Mouse (Mus musculus) heart, postnatal 14 days (tissue): ENCODE results near the gene Slc25a31. TPM values are rescaled to one million over a fixed set of nuclear protein-coding genes. Genes with fewer than 3 reads are reported as not detected.

ENCODE experiments used
- DNase-seq, 2 experiments: peaks; one replicate each; pipeline ENCODE4 v3.0.0; 2021 to 2022
- intact Hi-C: fragments of 180-260 bp; cut with DNase I; formaldehyde crosslinking; loops from one replicate; pipeline ENCODE4 v1.15.1; 2025
- long read RNA-seq, 2 experiments: library from polyadenylated mRNA; stranded (forward); transcript quantifications; one replicate each; pipeline ENCODE4 v2.0.0; 2021
- total RNA-seq, 2 experiments: library from RNA; stranded (reverse); gene quantifications; 2 replicates each; pipeline ENCODE4 v1.2.3; 2021

The Slc25a31 gene
- total RNA-seq: under 1 TPM in 1 of 2 experiments, not detected in 1; 0.39 TPM
- long read RNA-seq, experiment 1, partial matches to known transcripts: 0 of 1 reads
- long read RNA-seq, experiment 1, other reads (novel, unspliced or antisense): 0 of 1 reads
- long read RNA-seq, experiment 2: 0 reads

DNA sequence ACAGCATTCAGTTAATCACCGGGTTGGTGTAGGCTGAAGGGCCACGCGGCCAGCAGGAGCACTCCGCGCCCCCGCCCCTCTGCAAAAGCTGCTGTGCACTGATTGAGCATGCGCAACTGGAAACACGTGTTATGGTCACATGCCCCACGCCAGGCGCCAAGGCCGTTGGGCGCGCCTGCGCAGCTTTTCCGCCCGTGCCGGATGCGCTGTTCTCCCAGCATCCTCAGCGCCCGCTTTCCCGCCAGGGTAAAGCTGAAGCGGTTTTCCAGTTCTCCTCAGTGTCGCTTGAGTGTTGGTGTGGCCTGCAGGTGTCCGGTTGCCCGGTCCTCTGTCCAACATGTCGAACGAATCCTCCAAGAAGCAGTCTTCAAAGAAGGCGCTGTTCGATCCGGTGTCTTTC is at the start of gene Slc25a31:
TSS of gene Slc25a31 (plus strand) at position 201 of the 400 bp plus-strand sequence.
- intact Hi-C loops: no loop called here
- no peak for DNase-seq

GRCm38 (mm10) chr3:40660231-40660630 is 48.4 kb upstream of the Slc25a31 start:
- intact Hi-C loops: no loop called here

DNA sequence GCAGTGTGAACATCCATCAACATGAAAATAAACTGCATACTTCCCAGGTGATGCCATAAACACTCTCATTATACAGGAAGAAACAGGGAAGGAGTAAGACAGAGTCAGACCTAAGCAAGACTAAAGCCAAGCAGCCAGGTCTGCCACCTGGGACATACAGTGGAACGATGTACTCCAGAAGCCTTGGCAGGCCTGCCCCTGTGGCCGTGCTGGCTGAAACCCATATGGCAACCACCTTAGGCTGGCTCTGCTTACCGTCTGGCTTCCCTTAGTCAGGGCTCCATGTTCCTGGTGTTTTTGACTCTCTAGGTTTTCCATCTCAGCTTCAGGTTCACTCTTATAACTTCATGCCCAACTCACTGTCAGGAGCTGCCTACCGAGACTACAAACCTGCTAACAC is 42.5 kb upstream of the Slc25a31 start:
- DNase-seq: peak; percentile 29 to 56
- intact Hi-C loops: no loop called here

More at GRCm38 (mm10) chr3:40660231-40660630, 48.4 kb upstream of the Slc25a31 start:
- no peak for DNase-seq

GRCm38 (mm10) chr3:40666861-40667719 is 41.6 kb upstream of the Slc25a31 start:
- no peak for DNase-seq
- intact Hi-C loops: no loop called here

GRCm38 (mm10) chr3:40668889-40669288 is 39.8 kb upstream of the Slc25a31 start:
- intact Hi-C loops: no loop called here
- DNase-seq: no peak

- no peak for DNase-seq
- intact Hi-C loops: no loop called here
These were observed 39.3 kb upstream of the Slc25a31 start for GRCm38 (mm10) chr3:40669395-40669794.

DNA sequence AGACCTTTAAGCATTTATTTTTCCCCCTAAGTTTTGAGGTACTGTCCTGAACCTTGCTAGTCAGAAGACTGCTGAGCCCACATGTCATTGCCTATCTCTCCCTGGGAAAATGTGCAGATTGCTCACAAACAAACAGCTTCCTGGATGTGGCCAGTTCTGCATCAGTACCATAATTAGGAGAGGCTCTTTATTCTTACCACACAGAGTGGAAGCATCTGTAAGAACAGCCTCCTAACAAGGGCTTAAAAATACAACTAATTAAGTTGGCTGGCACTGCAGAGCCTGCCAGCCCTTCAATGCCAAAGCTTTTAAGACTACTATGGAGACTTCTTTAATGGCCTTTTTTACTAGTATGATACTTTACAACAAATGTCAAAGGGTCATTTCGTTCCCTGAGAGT is 35.1 kb upstream of the Slc25a31 start:
- no peak for DNase-seq
- intact Hi-C loops: no loop called here

GRCm38 (mm10) chr3:40674873-40675405 is 33.7 kb upstream of the Slc25a31 start:
- intact Hi-C loops: no loop called here
- no peak for DNase-seq

DNA sequence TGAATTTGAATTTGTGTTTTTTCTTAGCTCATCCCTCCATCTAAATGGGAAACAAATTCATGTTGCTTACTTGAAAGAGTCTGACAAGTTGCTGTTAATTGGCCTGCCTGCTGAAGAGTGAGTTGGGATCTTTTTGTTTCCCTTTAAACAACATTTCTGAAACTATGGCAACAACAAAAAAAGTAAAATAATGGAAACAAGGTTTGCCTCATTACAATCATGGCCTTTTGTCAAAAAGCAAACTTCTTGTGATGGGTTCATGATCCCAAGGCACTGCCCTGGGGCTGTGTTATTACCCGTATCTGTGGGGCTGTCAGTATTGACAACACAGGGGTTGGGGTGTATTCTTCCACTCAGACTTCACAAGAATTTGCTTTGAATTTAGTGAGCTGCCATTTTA is 29.8 kb upstream of the Slc25a31 start:
- intact Hi-C loops: no loop called here
- DNase-seq: no peak

- DNase-seq: peak; percentile 13 to 46
- intact Hi-C loops: no loop called here
These were observed 26.3 kb upstream of the Slc25a31 start for GRCm38 (mm10) chr3:40682404-40682803.

DNA sequence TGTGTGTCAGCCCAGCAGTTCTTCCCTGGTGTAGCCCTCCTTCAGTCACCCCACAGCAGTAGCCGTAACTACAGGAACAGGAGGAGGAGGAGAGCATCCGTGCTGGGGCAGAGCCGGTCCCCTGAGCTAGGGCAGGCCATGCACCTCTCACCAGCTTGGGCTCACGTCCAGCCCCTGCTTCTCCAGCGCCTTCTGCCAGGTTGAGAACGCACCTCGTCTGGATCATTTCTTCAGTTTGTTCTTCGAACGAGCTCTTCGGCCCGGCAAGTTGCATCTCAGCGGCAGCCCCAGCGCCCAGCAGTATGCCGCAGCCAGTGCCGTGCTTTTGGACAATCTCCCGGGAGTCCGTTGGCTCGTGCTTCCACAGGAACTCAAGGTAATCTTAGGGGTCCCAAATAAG is 25.5 kb upstream of the Slc25a31 start:
- intact Hi-C loops: no loop called here
- no peak for DNase-seq

GRCm38 (mm10) chr3:40685855-40686515 is 22.7 kb upstream of the Slc25a31 start:
- peak in 1 of 2 experiments; percentile 29 for DNase-seq
- intact Hi-C loops: no loop called here

DNA sequence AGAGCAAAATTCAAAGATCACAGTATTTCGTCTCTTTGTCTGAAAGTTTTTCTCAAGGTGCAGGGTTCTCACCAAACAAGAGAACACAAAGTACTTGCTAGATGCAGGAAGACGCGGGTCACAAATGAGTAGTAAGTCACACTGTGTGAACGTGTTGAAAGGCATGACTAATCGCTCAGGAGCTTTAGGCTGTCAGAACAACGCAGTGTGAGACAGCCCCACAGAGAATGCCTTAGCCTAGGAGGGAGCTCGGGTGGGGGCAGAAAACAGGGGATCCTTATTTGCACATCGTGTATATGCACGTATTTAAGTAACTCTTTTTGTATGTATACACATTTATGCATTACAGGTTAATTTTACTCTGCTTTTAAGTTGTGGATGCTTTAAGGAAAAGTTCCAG is 21.8 kb upstream of the Slc25a31 start:
- intact Hi-C loops: no loop called here

GRCm38 (mm10) chr3:40687588-40687987 is 21.1 kb upstream of the Slc25a31 start:
- no peak for DNase-seq
- intact Hi-C loops: no loop called here

More for the DNA sequence above, 21.8 kb upstream of the Slc25a31 start:
- DNase-seq: no peak

GRCm38 (mm10) chr3:40691566-40691965 is 17.1 kb upstream of the Slc25a31 start:
- intact Hi-C loops: no loop called here

GRCm38 (mm10) chr3:40693435-40693834 is 15.2 kb upstream of the Slc25a31 start:
- intact Hi-C loops: no loop called here
- no peak for DNase-seq

More at GRCm38 (mm10) chr3:40691566-40691965, 17.1 kb upstream of the Slc25a31 start:
- no peak for DNase-seq

DNA sequence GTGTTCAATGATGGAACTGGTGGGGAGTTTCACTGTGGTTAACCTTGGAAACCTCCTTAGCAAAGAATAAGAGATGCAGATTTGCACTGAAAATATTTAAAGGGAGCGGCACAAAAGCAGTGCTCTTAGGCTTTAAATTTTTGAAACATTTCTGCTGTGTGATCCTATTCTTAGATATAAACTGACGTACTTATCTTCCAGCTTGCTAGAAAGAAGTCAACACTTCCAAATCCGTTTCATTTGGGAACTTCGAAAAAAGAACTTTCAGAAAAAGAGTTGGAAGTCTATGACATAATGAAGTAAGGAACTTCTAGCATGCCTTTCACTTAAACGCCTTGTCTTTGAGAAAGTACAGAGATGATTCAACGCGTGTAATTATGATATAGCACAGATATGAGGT is 14.7 kb upstream of the Slc25a31 start:
- intact Hi-C loops: no loop called here
- DNase-seq: no peak

DNA sequence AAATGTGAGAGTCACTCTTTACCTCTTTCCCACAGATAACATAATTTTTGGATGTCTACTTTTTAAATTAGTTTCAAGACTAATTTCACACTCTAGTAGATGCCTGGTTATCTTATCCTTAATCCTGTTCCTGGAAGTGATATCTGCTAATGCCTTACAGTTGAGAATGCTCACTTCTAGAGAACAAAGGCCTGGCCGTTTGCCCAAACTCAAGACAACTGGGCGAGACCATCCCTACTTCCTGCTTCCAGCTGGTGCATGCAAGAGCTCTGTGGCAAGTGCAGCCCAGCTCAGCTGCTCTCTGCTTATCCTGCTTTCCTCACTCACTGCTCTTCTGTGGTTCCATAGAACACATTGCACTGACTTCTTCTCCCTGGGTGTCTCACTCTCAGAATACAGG is 14.2 kb upstream of the Slc25a31 start:
- intact Hi-C loops: no loop called here
- DNase-seq: peak; percentile 36 to 44

- DNase-seq: no peak
- intact Hi-C loops: no loop called here
These were observed 13.5 kb upstream of the Slc25a31 start for GRCm38 (mm10) chr3:40695162-40695561.

DNA sequence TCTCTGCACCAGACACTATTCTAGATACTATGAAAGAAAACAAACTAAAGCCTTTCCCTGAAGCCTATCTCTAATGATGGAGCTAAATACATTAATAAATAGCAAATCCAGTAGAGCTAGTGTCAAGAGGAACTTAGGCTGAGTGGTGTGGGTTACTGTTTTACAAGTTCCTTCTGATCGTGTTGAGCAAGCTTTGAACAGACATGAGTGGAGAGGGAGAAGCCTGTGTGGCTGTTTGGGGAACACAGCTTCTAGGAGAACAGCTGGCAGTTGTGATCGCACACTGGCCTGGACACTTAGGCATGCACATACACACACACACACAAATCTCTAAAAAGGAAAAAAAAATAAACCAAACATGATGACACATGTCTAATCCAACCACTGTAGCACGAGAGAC is 9.8 kb upstream of the Slc25a31 start:
- intact Hi-C loops: no loop called here
- DNase-seq: no peak

GRCm38 (mm10) chr3:40704816-40705430 is 3.7 kb upstream of the Slc25a31 start:
- intact Hi-C loops: no loop called here
- no peak for DNase-seq
